Mouse (Mus musculus) gonadal fat pad, adult 2 months (tissue): ENCODE results near the gene Zkscan16. TPM values are rescaled to one million over a fixed set of nuclear protein-coding genes. Genes with fewer than 3 reads are reported as not detected.

ENCODE experiments used
- DNase-seq: peaks from one replicate; pipeline ENCODE4 v3.0.0-alpha.2; 2012; ENCODE audit warnings: low read depth
- polyA plus RNA-seq: library from polyadenylated mRNA; depleted of rRNA; stranded (reverse); fragments of >200 nt; gene quantifications from 2 replicates; pipeline ENCODE4 v1.2.3, GENCODE M21; 2012; rRNA removed

Zkscan16 gene
- polyA plus RNA-seq, 1 experiment: 0.53 TPM

DNA sequence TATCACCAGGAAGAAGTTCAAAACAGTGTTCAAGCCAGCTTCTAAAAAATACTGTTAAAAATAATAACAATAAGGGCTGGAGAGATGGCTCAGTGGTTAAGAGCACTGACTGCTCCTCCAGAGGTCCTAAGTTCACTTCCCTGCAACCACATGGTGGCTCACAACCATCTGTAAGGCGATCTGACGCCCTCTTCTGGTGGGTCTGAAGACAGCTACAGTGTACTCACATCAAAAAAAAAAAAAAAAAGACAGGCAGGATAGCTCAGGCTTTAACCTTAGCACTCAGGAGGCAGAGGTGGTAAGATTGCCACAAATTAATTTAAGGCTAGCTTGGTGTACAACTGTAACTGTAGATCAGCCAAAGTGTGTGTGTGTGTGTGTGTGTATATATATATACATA, 57.2 kb downstream of the Zkscan16 start:
- no peak for DNase-seq

DNA sequence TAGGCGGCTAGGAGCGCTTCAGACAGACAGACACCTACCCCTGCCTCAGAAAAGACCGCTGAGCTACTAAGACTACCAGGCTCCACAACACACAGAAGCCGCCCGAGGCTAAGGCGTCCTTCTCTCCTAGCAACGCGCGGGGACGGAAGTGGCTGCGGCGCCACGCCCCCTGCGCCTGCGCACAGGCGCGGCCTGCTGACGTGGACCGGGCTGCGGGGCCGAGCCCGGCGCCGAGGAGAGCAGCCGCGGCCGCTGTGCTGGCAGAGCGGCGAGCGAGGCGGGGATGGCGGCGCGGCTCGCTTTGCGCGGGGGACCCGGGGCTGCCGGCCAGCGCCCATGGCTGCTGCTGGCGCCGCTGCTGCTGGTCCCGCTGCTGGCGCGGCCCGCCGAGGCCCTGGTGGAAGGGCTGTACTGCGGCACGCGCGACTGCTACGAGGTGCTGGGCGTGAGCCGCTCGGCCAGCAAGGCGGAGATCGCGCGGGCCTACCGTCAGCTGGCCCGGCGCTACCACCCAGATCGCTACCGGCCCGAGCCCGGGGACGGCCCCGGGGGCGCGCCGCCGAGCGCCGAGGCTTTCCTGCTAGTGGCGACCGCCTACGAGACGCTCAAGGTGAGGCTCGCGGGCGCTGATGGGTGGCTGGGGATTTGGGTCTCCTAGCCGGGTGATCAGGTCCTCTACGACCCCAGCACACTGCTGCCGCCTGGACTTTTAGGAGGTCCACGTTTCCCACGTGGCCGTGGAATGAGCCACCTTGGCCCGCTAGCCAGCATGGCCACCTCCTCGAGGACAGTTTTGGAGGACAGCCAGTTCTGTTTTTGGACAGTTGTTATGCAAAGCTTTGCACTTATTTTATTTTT, 59.7 kb downstream of the Zkscan16 start, which contains the start of gene Gm20503:
TSS of gene Gm20503 (plus strand) at position 263 of the 858 bp plus-strand sequence.
- no peak for DNase-seq

DNA sequence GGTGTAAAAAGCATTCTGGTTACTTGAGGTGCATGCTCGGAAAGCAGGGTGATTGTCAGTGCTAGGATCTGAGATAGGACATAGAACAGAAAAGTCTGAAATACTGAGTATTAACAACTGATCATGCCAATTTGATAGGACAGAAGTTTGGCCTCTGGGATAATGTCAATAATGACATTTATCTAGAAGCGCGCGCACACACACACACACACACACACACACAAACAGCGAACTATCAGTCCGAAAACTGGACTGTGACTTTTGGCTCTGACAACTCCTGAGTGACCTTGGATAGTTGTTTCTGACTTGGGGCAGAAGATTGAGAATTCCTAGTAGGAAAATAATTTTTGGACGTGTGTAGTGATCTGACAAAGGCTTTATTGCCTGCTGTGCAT, 60.4 kb downstream of the Zkscan16 start:
- DNase-seq: no peak

DNA sequence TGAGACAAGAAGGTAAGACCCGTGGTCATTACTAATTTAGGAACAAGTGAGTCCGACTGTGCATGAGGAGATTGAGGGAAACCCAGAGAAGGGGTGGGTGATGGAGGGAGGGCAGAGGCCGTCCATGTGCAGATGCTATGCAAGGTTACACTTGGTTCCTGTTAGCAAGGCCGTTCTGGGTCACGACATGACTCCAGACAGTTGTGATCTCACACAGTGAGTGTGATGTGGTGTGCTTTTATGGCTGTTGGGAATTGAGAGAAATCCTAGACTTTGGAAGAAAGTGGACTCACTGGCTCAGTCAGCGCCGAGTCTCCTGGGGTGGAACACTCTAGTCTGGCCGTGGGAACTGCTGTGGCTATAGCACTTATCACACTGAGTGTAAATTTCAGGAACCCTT, 62.8 kb downstream of the Zkscan16 start:
- no peak for DNase-seq

DNA sequence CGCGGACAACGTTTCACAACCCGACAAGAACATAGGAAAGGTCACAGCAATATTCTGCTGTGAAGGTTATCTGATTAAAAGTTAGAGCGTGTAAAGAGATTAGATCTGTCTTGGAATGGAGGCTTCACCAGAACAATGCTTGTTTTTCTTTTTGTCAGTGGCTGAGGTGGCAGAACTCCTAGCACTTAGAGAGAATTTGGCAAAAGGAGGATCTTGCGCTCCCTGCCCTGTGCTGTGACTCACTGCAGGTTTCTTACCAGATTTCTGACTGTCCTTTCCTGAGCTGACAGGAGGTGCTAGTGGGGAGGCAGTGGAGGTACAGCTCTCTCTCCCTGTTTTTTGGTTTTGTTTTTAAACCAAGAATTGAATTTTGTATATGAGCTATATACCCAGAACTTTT, 63.6 kb downstream of the Zkscan16 start:
- DNase-seq: no peak

Other genes with a start within 250 kb of the Zkscan16 start
- 0.12 and 0.23 TPM in 2 replicates for gene Olfr267, start 155.9 kb upstream of the Zkscan16 start, polyA plus RNA-seq
- 16.8 and 21.2 TPM in 2 replicates for gene Ecpas, start 30.9 kb upstream of the Zkscan16 start, polyA plus RNA-seq
- gene Ptgr1, start 43.5 kb downstream of the Zkscan16 start, polyA plus RNA-seq: 6.7 and 6.8 TPM in 2 replicates
- 3.7 and 4.7 TPM in 2 replicates for gene Dnajc25, start 51.4 kb downstream of the Zkscan16 start, polyA plus RNA-seq
- not detected in 2 replicates for gene Gm20503, start 59.6 kb downstream of the Zkscan16 start, polyA plus RNA-seq
- 17.1 and 21.6 TPM in 2 replicates for gene Gng10, start 91.5 kb downstream of the Zkscan16 start, polyA plus RNA-seq
- gene AI481877, start 195.4 kb downstream of the Zkscan16 start, polyA plus RNA-seq: 0.03 TPM in 1 of 2 replicates, not detected in the other
- gene Ugcg, start 245.6 kb downstream of the Zkscan16 start, polyA plus RNA-seq: 10.9 and 13.5 TPM in 2 replicates